ENCODE assay signal across 8 mouse cellular contexts in the genomic region with DNA sequence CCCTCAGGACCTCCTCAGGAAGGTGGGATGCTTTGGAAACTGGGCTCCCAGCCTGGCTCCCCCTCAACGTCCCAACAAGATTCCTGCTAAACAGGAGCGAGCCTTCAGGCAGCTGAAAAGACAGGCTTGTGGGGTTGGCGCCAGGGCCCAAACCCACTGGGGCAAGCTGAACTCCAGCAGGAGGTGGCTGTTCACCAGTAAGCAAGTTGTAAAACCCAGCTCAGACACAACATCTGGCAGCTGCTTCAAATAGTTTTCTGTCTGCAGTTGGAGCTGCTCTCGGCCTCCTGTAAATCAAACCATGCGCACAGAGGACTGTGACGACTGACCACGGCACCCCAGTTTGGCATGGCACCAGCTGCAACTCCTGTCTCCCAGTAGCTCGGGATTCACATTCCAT.
A peak's percentile ranks its signal among the peaks of the same experiment; 100 is the strongest.
DNase-seq lines count a peak whose midpoint lies in the region; ATAC-seq and TF ChIP-seq lines count a peak whose summit lies in the region.

No protein-coding gene starts in this region.

- H3K9me3 ChIP-seq in midbrain, embryonic 10.5 days (replicated peaks): no peaks in the 10 kb centered on the region
- no peaks in the 10 kb centered on the region for H3K9me3 ChIP-seq in midbrain, embryonic 14.5 days (ENCODE audit: control insufficient read depth, low read length)
- H3K9me3 ChIP-seq in intestine, embryonic 15.5 days: no peaks in the 10 kb centered on the region
- H3K9me3 ChIP-seq in midbrain, postnatal 0 days (ENCODE audit: low read length): no peaks in the 10 kb centered on the region
- no peaks in the 10 kb centered on the region for H3K9me3 ChIP-seq in forebrain, postnatal 0 days (ENCODE audit: low read length)

- no peak for ATAC-seq in midbrain, embryonic 14.5 days (ENCODE audit: low FRiP score, low TSS enrichment)
- ATAC-seq in intestine, embryonic 15.5 days: no peak
- no peak for ATAC-seq in inflammation-experienced regulatory T-cells, adult 6 months
- no peak for ATAC-seq in midbrain, postnatal 0 days (ENCODE audit: low FRiP score)
- no peak for ATAC-seq in forebrain, postnatal 0 days

- no peak for TF ChIP-seq CTCF in midbrain, postnatal 0 days (IDR thresholded peaks at IDR 0.05)
- TF ChIP-seq CTCF in forebrain, postnatal 0 days (IDR thresholded peaks at IDR 0.05; ENCODE audit: low read depth): no peak

- H3K4me3 ChIP-seq in midbrain, embryonic 10.5 days: no peak overlapping the region
- no peak overlapping the region for H3K4me3 ChIP-seq in midbrain, embryonic 14.5 days (replicated peaks; ENCODE audit: low read depth, low read length)
- H3K4me3 ChIP-seq in intestine, embryonic 15.5 days (replicated peaks): no peak overlapping the region
- H3K4me3 ChIP-seq in midbrain, postnatal 0 days (ENCODE audit: low read depth, low read length): no peak overlapping the region
- H3K4me3 ChIP-seq in forebrain, postnatal 0 days (ENCODE audit: low read depth, low read length): no peak overlapping the region

- H3K27me3 ChIP-seq in midbrain, embryonic 10.5 days (ENCODE audit: low read depth, poor library complexity, severe bottlenecking): no peaks in the 10 kb centered on the region
- H3K27me3 ChIP-seq in midbrain, embryonic 14.5 days (ENCODE audit: control insufficient read depth, insufficient read depth, low read length): no peaks in the 10 kb centered on the region
- no peaks in the 10 kb centered on the region for H3K27me3 ChIP-seq in intestine, embryonic 15.5 days (replicated peaks)
- H3K27me3 ChIP-seq in midbrain, postnatal 0 days (ENCODE audit: insufficient read depth, low read length): no peaks in the 10 kb centered on the region
- no peaks in the 10 kb centered on the region for H3K27me3 ChIP-seq in forebrain, postnatal 0 days (ENCODE audit: insufficient read depth, low read length)

- no peak for DNase-seq in midbrain, embryonic 10.5 days (ENCODE audit: low spot score)
- no peak for DNase-seq in midbrain, embryonic 14.5 days
- peak; percentile 70 for DNase-seq in gastrocnemius, postnatal 14 days
- peak; percentile 36 for DNase-seq in lung, postnatal 25 days (ENCODE audit: low spot score)
- DNase-seq in midbrain, postnatal 0 days (ENCODE audit: low spot score): no peak
- no peak for DNase-seq in forebrain, postnatal 0 days

- peak overlapping the region; percentile 47 for H3K27ac ChIP-seq in midbrain, embryonic 10.5 days (replicated peaks)
- no peak overlapping the region for H3K27ac ChIP-seq in midbrain, embryonic 14.5 days (replicated peaks; ENCODE audit: low read depth, low read length)
- peak overlapping the region; percentile 84 for H3K27ac ChIP-seq in intestine, embryonic 15.5 days
- H3K27ac ChIP-seq in midbrain, postnatal 0 days (ENCODE audit: low read depth, low read length): no peak overlapping the region
- no peak overlapping the region for H3K27ac ChIP-seq in forebrain, postnatal 0 days (ENCODE audit: low read depth, low read length)

- no peak overlapping the region for H3K9ac ChIP-seq in midbrain, embryonic 14.5 days (replicated peaks; ENCODE audit: low read length)
- H3K9ac ChIP-seq in intestine, embryonic 15.5 days: no peak overlapping the region
- no peak overlapping the region for H3K9ac ChIP-seq in midbrain, postnatal 0 days (replicated peaks; ENCODE audit: low read length, poor library complexity, severe bottlenecking)
- H3K9ac ChIP-seq in forebrain, postnatal 0 days: no peak overlapping the region

- intact Hi-C loops in gastrocnemius, postnatal 14 days (cut with DNase I; ENCODE audit: low total_unique reads): no loop called here

- H3K4me1 ChIP-seq in midbrain, embryonic 10.5 days: peaks cover 48% of the 10 kb centered on the region
- 0 out of 2 replicates have a peak, but pooled peaks cover 3% of the 10 kb centered on the region for H3K4me1 ChIP-seq in midbrain, embryonic 14.5 days (ENCODE audit: control insufficient read depth, insufficient read depth, low read length)
- peaks cover 48% of the 10 kb centered on the region for H3K4me1 ChIP-seq in intestine, embryonic 15.5 days (replicated peaks)
- H3K4me1 ChIP-seq in midbrain, postnatal 0 days (ENCODE audit: insufficient read depth, low read length): 0 out of 2 replicates have a peak, but pooled peaks cover 4% of the 10 kb centered on the region
- no peaks in the 10 kb centered on the region for H3K4me1 ChIP-seq in forebrain, postnatal 0 days (ENCODE audit: insufficient read depth)

- H3K4me2 ChIP-seq in midbrain, embryonic 14.5 days (ENCODE audit: low read length): no peak overlapping the region
- H3K4me2 ChIP-seq in intestine, embryonic 15.5 days (replicated peaks): no peak overlapping the region
- H3K4me2 ChIP-seq in midbrain, postnatal 0 days (ENCODE audit: low read depth, low read length, poor library complexity, severe bottlenecking): no peak overlapping the region
- H3K4me2 ChIP-seq in forebrain, postnatal 0 days (ENCODE audit: low read depth): no peak overlapping the region

- H3K36me3 ChIP-seq in midbrain, embryonic 10.5 days: no peaks in the 10 kb centered on the region
- no peaks in the 10 kb centered on the region for H3K36me3 ChIP-seq in midbrain, embryonic 14.5 days (ENCODE audit: control insufficient read depth, insufficient read depth, low read length)
- H3K36me3 ChIP-seq in intestine, embryonic 15.5 days: no peaks in the 10 kb centered on the region
- H3K36me3 ChIP-seq in midbrain, postnatal 0 days (ENCODE audit: insufficient read depth, low read length): no peaks in the 10 kb centered on the region
- H3K36me3 ChIP-seq in forebrain, postnatal 0 days (ENCODE audit: insufficient read depth): no peaks in the 10 kb centered on the region

- 73% methylated on average over 8 of the region's 8 CpGs for WGBS in midbrain, embryonic 10.5 days
- 81% methylated on average over 8 of the region's 8 CpGs for whole genome bisulfite sequencing in midbrain, embryonic 14.5 days
- WGBS in intestine, embryonic 15.5 days: 35% methylated on average over 8 of the region's 8 CpGs
- WGBS in midbrain, postnatal 0 days: 79% methylated on average over 8 of the region's 8 CpGs
- WGBS in forebrain, postnatal 0 days: 71% methylated on average over 8 of the region's 8 CpGs

Comparison
In these comparisons a context has a peak if more than half of its experiments do, and no peak if none do; other contexts are left out.
1. H3K27ac ChIP-seq: peak in midbrain, embryonic 10.5 days (single experiment) and intestine, embryonic 15.5 days (single experiment); none in midbrain, embryonic 14.5 days (single experiment), midbrain, postnatal 0 days (single experiment) and forebrain, postnatal 0 days (single experiment).
2. DNase-seq: peak in gastrocnemius, postnatal 14 days (single experiment) and lung, postnatal 25 days (single experiment); none in midbrain, embryonic 10.5 days (single experiment), midbrain, embryonic 14.5 days (single experiment), midbrain, postnatal 0 days (single experiment) and forebrain, postnatal 0 days (single experiment).